Mouse (Mus musculus): ENCODE measurements around the gene Metap1. TPM values are rescaled to one million over a fixed set of nuclear protein-coding genes. Genes with fewer than 3 reads are reported as not detected.

Gene Metap1
- polyA plus RNA-seq, 1 experiment from 2014 or later: 45.9 TPM

GRCm38 (mm10) chr3:138424247-138424646, 65.1 kb downstream of the Metap1 start:
- Histone ChIP-seq H3K27ac (no peak overlapping the region), H3K27me3 (ENCODE audit: poor library complexity, severe bottlenecking) (no peaks in the 10 kb centered on the region), H3K4me3 (no peak overlapping the region), H3K4me1 (no peaks in the 10 kb centered on the region), H3K9me3 (no peaks in the 10 kb centered on the region), H3K36me3 (replicated peaks) (no peaks in the 10 kb centered on the region)
- no peak for DNase-seq (ENCODE audit: extremely low spot score, low spot score)
- WGBS: 78% methylated on average over 4 of the region's 4 CpGs

GRCm38 (mm10) chr3:138423664-138424063, 65.7 kb downstream of the Metap1 start:
- H3K9me3 ChIP-seq: no peaks in the 10 kb centered on the region
- H3K27ac ChIP-seq: no peak overlapping the region
- no peak overlapping the region for H3K4me3 ChIP-seq
- WGBS: 76% methylated on average over 2 of the region's 2 CpGs
- DNase-seq (ENCODE audit: extremely low spot score, low spot score): no peak
- H3K27me3 ChIP-seq (ENCODE audit: poor library complexity, severe bottlenecking): no peaks in the 10 kb centered on the region
- H3K36me3 ChIP-seq (replicated peaks): no peaks in the 10 kb centered on the region
- no peaks in the 10 kb centered on the region for H3K4me1 ChIP-seq

GRCm38 (mm10) chr3:138420385-138420784, 68.9 kb downstream of the Metap1 start:
- DNase-seq (ENCODE audit: extremely low spot score, low spot score): no peak
- H3K27me3 ChIP-seq (ENCODE audit: poor library complexity, severe bottlenecking): no peaks in the 10 kb centered on the region
- 92% methylated on average over 3 of the region's 3 CpGs for WGBS
- no peaks in the 10 kb centered on the region for H3K9me3 ChIP-seq
- H3K4me1 ChIP-seq: no peaks in the 10 kb centered on the region
- no peak overlapping the region for H3K4me3 ChIP-seq
- no peak overlapping the region for H3K27ac ChIP-seq
- no peaks in the 10 kb centered on the region for H3K36me3 ChIP-seq (replicated peaks)

- WGBS: 88% methylated on average over 6 of the region's 6 CpGs
- H3K27ac ChIP-seq: no peak overlapping the region
- no peak overlapping the region for H3K4me3 ChIP-seq
- no peaks in the 10 kb centered on the region for H3K27me3 ChIP-seq (ENCODE audit: poor library complexity, severe bottlenecking)
- no peaks in the 10 kb centered on the region for H3K36me3 ChIP-seq (replicated peaks)
- no peaks in the 10 kb centered on the region for H3K9me3 ChIP-seq
- H3K4me1 ChIP-seq: no peaks in the 10 kb centered on the region
- DNase-seq (ENCODE audit: extremely low spot score, low spot score): no peak
These were observed 69.9 kb downstream of the Metap1 start for GRCm38 (mm10) chr3:138419369-138419768.

DNA sequence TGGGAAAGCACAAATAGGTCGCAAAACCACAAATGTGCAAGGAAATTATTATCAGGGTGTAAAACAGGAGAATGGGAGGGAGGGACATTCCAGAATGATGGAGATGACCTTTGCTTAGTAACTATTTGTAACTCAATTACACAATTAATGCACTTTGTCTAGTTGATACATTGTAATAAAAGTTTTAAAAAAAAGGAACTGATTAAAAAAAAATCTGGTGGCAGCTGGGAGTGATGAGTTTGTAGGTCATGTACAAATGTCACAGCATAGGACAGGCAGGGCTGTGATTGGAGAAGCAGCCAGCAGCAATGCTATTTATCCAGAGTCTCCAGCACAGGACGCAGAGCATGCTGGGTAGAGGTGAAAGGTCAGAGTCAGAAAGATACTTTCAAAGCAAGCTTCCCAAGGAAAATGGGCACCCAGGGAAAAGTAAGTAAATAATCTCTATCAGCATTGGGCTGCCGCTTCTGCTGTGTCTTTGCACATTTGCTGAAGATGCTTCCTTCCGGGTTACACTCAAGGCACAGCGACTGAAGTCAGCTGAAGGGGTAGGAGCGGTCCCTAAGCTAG, 74.1 kb downstream of the Metap1 start, which contains the start of gene Adh4:
Gene Adh4 (plus strand): TSS at position 346 of the 570 bp plus-strand sequence.
- H3K4me1 ChIP-seq: no peaks in the 10 kb centered on the region
- H3K4me3 ChIP-seq: no peak within 1 kb of the TSS
- H3K36me3 ChIP-seq (replicated peaks): no peaks in the 10 kb centered on the region
- H3K27me3 ChIP-seq (ENCODE audit: poor library complexity, severe bottlenecking): no peaks in the 10 kb centered on the region
- DNase-seq (ENCODE audit: extremely low spot score, low spot score): no peak
- H3K27ac ChIP-seq: no peak within 1 kb of the TSS
- 85% methylated on average over 6 of the region's 6 CpGs for WGBS
- H3K9me3 ChIP-seq: no peaks in the 10 kb centered on the region

GRCm38 (mm10) chr3:138410211-138410610, 79.1 kb downstream of the Metap1 start:
- Histone ChIP-seq H3K4me1 (no peaks in the 10 kb centered on the region), H3K9me3 (no peaks in the 10 kb centered on the region), H3K27ac (no peak overlapping the region), H3K4me3 (no peak overlapping the region), H3K36me3 (replicated peaks) (no peaks in the 10 kb centered on the region), H3K27me3 (ENCODE audit: poor library complexity, severe bottlenecking) (no peaks in the 10 kb centered on the region)
- WGBS: 78% methylated on average over 3 of the region's 3 CpGs
- DNase-seq (ENCODE audit: extremely low spot score, low spot score): no peak

DNA sequence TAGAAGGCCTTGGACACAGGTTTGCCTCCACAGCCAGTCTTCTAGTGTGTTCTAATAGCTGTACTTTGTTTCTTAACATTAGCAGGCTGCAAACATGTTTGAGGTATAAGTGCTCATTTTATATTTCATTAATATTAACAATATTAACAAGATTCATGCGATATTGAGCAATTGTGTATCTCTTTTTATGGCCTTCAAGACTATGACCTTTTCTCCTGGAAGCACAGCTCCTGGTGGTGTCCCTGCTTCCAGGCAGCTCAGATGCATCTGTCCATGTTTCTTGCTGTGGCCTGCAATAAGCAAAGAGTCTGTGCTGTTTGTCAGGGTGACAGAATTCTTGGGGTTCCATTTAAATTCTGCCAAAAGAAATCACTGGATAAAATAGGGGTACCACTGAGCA, 79.7 kb downstream of the Metap1 start:
- Histone ChIP-seq H3K4me3 (no peak overlapping the region), H3K36me3 (replicated peaks) (no peaks in the 10 kb centered on the region), H3K9me3 (no peaks in the 10 kb centered on the region), H3K27ac (no peak overlapping the region), H3K27me3 (ENCODE audit: poor library complexity, severe bottlenecking) (no peaks in the 10 kb centered on the region), H3K4me1 (no peaks in the 10 kb centered on the region)
- WGBS: 84% methylated on average over 1 of the region's 1 CpGs
- no peak for DNase-seq (ENCODE audit: extremely low spot score, low spot score)

MicroRNA genes within 50 kb of the gene (microRNA counts, 519-probe panel; counts per million panel counts)
- 341 counts per million, percentile 65 among the panel's probes with 10 or more counts for microRNA mmu-miR-1956

Small RNA genes within 50 kb of the gene (microRNA-seq; reads per million reads assigned to microRNA genes)
- not detected for gene Mir1956

Other genes starting within 250 kb of the Metap1 start
- gene Adh1, start 228.5 kb downstream of the Metap1 start, polyA plus RNA-seq (2016; fragmentation: Nextera tagmentation; extraction: Ambion mirVana): 0.17 TPM in 1 of 2 replicates, not detected in the other
- not detected in 2 replicates for gene Adh6a, start 176.2 kb downstream of the Metap1 start, polyA plus RNA-seq (2016; fragmentation: Nextera tagmentation; extraction: Ambion mirVana)
- gene Adh6b, start 147.7 kb downstream of the Metap1 start, polyA plus RNA-seq (2016; fragmentation: Nextera tagmentation; extraction: Ambion mirVana): 0.77 and 0.83 TPM in 2 replicates
- gene Adh4, start 74.0 kb downstream of the Metap1 start, polyA plus RNA-seq (2016; fragmentation: Nextera tagmentation; extraction: Ambion mirVana): not detected in 2 replicates
- 276 and 281 TPM in 2 replicates for gene Adh5, start 46.4 kb downstream of the Metap1 start, polyA plus RNA-seq (2016; fragmentation: Nextera tagmentation; extraction: Ambion mirVana)
- 546 and 574 TPM in 2 replicates for gene Eif4e, start 36.7 kb upstream of the Metap1 start, polyA plus RNA-seq (2016; fragmentation: Nextera tagmentation; extraction: Ambion mirVana)

Measured in forebrain, embryonic 10.5 days (tissue).